Mouse (Mus musculus): ENCODE results near the gene Esrrg. TPM values are rescaled to one million over a fixed set of nuclear protein-coding genes. Genes with fewer than 3 reads are reported as not detected.

The Esrrg gene
- total and polyA plus RNA-seq, 3 experiments, result 0.01 TPM; not detected in 2

DNA sequence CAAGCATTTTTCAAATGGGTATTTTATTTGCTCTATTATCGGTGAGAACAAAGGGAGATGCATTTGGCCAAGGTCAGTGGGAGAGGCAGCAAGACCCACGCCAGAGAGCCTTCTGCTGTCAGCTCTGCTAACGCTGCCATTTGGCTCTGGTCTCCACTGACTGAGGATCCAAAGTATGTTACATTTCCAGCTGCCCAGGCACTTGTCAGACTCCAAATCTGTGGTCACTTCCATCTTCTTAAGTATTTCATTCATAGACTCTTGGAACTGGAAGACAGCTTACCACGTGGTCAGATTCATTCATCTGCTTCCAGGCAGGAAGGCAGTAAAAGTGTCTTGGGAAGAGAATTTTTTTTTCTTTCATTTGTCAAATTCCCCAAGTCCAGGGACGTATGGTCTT lies 527.5 kb downstream of the Esrrg start:
- no peaks in the 10 kb centered on the region for H3K9me3 ChIP-seq (replicated peaks; ENCODE audit: insufficient read depth, low read length)
- peaks cover 0 to 8% of the 10 kb centered on the region in 2 experiments; a peak in 3 of 4 replicates for H3K4me1 ChIP-seq (ENCODE audit: control insufficient read depth in 1 of 2, insufficient read depth in 2 of 2, low read length in 2 of 2)
- no peak for DNase-seq (ENCODE audit: low read depth, low spot score)
- no peak overlapping the region for H3K4me3 ChIP-seq (ENCODE audit: control insufficient read depth in 1 of 2, insufficient read depth in 1 of 2, low read depth in 2 of 2, low read length in 2 of 2)
- no peaks in the 10 kb centered on the region for H3K27me3 ChIP-seq (ENCODE audit: control insufficient read depth in 1 of 2, insufficient read depth in 2 of 2, low read length in 2 of 2)
- no peaks in the 10 kb centered on the region for H3K79me2 ChIP-seq (ENCODE audit: control insufficient read depth, insufficient read depth, low read length, poor library complexity)
- no peak overlapping the region for H3K27ac ChIP-seq (ENCODE audit: control insufficient read depth, low read depth, low read length)
- no peak overlapping the region for H3K9ac ChIP-seq (ENCODE audit: control insufficient read depth, low read depth, low read length, poor library complexity, severe bottlenecking)
- no peaks in the 10 kb centered on the region for H3K36me3 ChIP-seq (ENCODE audit: control insufficient read depth in 1 of 2, insufficient read depth in 2 of 2, low read length in 2 of 2)
- TF ChIP-seq MYC (IDR thresholded peaks at IDR 0.05; ENCODE audit: low read depth, low read length) (no peak), POLR2A (IDR thresholded peaks at IDR 0.05; ENCODE audit: control insufficient read depth in 1 of 2, insufficient read depth in 1 of 2, low read depth in 1 of 2, low read length in 2 of 2, poor library complexity in 1 of 2) (no peak), CHD2 (IDR thresholded peaks at IDR 0.05; ENCODE audit: low read length) (no peak)

GRCm38 (mm10) chr1:188139473-188139872 lies 530.9 kb downstream of the Esrrg start:
- Histone ChIP-seq H3K4me1 (ENCODE audit: control insufficient read depth in 1 of 2, insufficient read depth in 2 of 2, low read length in 2 of 2) (peaks cover 0 to 8% of the 10 kb centered on the region in 2 experiments; a peak in 3 of 4 replicates), H3K9me3 (replicated peaks; ENCODE audit: insufficient read depth, low read length) (no peaks in the 10 kb centered on the region), H3K9ac (ENCODE audit: control insufficient read depth, low read depth, low read length, poor library complexity, severe bottlenecking) (no peak overlapping the region), H3K4me3 (ENCODE audit: control insufficient read depth in 1 of 2, insufficient read depth in 1 of 2, low read depth in 2 of 2, low read length in 2 of 2) (no peak overlapping the region), H3K27ac (ENCODE audit: control insufficient read depth, low read depth, low read length) (no peak overlapping the region), H3K36me3 (ENCODE audit: control insufficient read depth in 1 of 2, insufficient read depth in 2 of 2, low read length in 2 of 2) (no peaks in the 10 kb centered on the region), H3K27me3 (ENCODE audit: control insufficient read depth in 1 of 2, insufficient read depth in 2 of 2, low read length in 2 of 2) (no peaks in the 10 kb centered on the region), H3K79me2 (ENCODE audit: control insufficient read depth, insufficient read depth, low read length, poor library complexity) (no peaks in the 10 kb centered on the region)
- no peak for TF ChIP-seq ZKSCAN1 (IDR thresholded peaks at IDR 0.05; ENCODE audit: low read depth, low read length)
- TF ChIP-seq ZMIZ1 (IDR thresholded peaks at IDR 0.05; ENCODE audit: low read depth, low read length), result no peak
- no peak for TF ChIP-seq TCF12 (IDR thresholded peaks at IDR 0.05; ENCODE audit: low read depth, low read length)
- no peak for TF ChIP-seq GATA1 (IDR thresholded peaks at IDR 0.05; ENCODE audit: low read depth, low read length)
- no peak for TF ChIP-seq SIN3A (IDR thresholded peaks at IDR 0.05; ENCODE audit: low read length)
- TF ChIP-seq MAFK (IDR thresholded peaks at IDR 0.05; ENCODE audit: borderline replicate concordance, low read depth, low read length), result no peak
- no peak for TF ChIP-seq JUND (IDR thresholded peaks at IDR 0.05; ENCODE audit: low read depth, low read length)
- TF ChIP-seq CTCF (IDR thresholded peaks at IDR 0.05 in 2 of 3, conservative IDR thresholded peaks at IDR 0.05 in 1 of 3; ENCODE audit: control insufficient read depth in 1 of 3, insufficient read depth in 1 of 3, low read depth in 2 of 3, low read length in 3 of 3, poor library complexity in 1 of 3, severe bottlenecking in 1 of 3), result no peak
- no peak for TF ChIP-seq POLR2AphosphoS2 (IDR thresholded peaks at IDR 0.05; ENCODE audit: low read length)
- TF ChIP-seq MAZ (IDR thresholded peaks at IDR 0.05; ENCODE audit: low read depth, low read length), result no peak
- no peak for TF ChIP-seq MAX (IDR thresholded peaks at IDR 0.05; ENCODE audit: low read length)
- no peak for TF ChIP-seq POLR2AphosphoS5 (IDR thresholded peaks at IDR 0.05; ENCODE audit: borderline replicate concordance, low read depth, low read length)
- TF ChIP-seq ZNF384 (IDR thresholded peaks at IDR 0.05; ENCODE audit: low read depth, low read length), result no peak
- TF ChIP-seq E2F4 (IDR thresholded peaks at IDR 0.05; ENCODE audit: borderline replicate concordance, low read depth, low read length), result no peak
- no peak for TF ChIP-seq BHLHE40 (IDR thresholded peaks at IDR 0.05; ENCODE audit: borderline replicate concordance, low read depth, low read length)
- TF ChIP-seq ELF1 (IDR thresholded peaks at IDR 0.05; ENCODE audit: low read depth, low read length), result no peak
- TF ChIP-seq KAT2A (conservative IDR thresholded peaks at IDR 0.05; ENCODE audit: low read depth, low read length), result no peak
- TF ChIP-seq HCFC1 (IDR thresholded peaks at IDR 0.05; ENCODE audit: low read depth, low read length), result no peak
- no peak for TF ChIP-seq USF1 (IDR thresholded peaks at IDR 0.05; ENCODE audit: low read depth, low read length)
- no peak for TF ChIP-seq TBP (IDR thresholded peaks at IDR 0.05; ENCODE audit: low read depth, low read length)
- no peak for DNase-seq (ENCODE audit: low read depth, low spot score)
